Mouse (Mus musculus): ENCODE data around the gene Nkd1. TPM values are rescaled to one million over a fixed set of nuclear protein-coding genes. Genes with fewer than 3 reads are reported as not detected.
A peak's percentile ranks its signal among the peaks of the same experiment; 100 is the strongest.

Gene Nkd1
- polyA plus RNA-seq (2012; rRNA removed): 2.9 and 3.8 TPM in 2 replicates

DNA sequence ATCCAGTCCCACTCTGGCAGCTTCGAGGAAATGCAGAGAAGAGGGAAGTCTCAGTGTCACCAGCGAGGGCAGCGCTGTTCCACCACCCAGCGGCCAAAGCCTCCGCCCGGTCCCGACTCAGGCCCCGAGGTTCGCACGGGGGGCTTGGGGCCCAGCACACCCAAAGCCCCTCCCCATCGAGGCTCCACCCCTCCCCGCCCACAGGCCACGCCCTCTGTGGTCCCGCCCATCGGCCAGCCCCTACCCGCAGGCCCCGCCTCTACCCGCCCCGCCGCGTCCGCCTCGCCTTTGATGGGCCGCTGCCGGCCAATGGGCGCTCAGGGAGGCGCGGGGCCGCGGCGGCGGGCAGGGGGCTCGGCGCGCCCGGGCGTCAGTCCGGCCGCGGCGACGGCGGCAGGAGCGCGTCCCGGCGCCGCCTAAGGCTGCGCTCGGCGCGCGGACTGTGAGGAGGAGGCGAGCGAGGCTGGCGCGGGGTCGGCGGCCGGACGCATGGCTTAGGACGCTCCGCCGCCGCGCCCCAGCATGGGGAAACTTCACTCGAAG is at the start of gene Nkd1:
TSS of gene Nkd1 (plus strand) at position 370 of the 543 bp plus-strand sequence.
- H3K4me1 ChIP-seq (ENCODE audit: control insufficient read depth, insufficient read depth, low read length): peaks cover 10% of the 10 kb centered on the region
- H3K27ac ChIP-seq (ENCODE audit: control insufficient read depth, insufficient read depth, low read depth, low read length): no peak within 1 kb of the TSS
- no peaks in the 10 kb centered on the region; the same call in 1 of the 2 replicates for H3K27me3 ChIP-seq (ENCODE audit: control insufficient read depth, insufficient read depth, low read length)
- H3K4me3 ChIP-seq (ENCODE audit: control insufficient read depth, low read depth, low read length): peak within 1 kb of the TSS; percentile 91
- H3K36me3 ChIP-seq (ENCODE audit: control insufficient read depth, insufficient read depth, low read length): no peaks in the 10 kb centered on the region
- TF ChIP-seq POLR2A (IDR thresholded peaks at IDR 0.05; ENCODE audit: control insufficient read depth, low read depth, low read length) (peak; percentile 35; the same call in 1 of the 2 replicates), CTCF (IDR thresholded peaks at IDR 0.05; ENCODE audit: control insufficient read depth, insufficient read depth, insufficient replicate concordance, low read depth, low read length) (no peak)

GRCm38 (mm10) chr8:88481290-88481689 is 39.9 kb upstream of the Nkd1 start:
- no peak for TF ChIP-seq CTCF (IDR thresholded peaks at IDR 0.05; ENCODE audit: control insufficient read depth, insufficient read depth, insufficient replicate concordance, low read depth, low read length)
- no peak for TF ChIP-seq POLR2A (IDR thresholded peaks at IDR 0.05; ENCODE audit: control insufficient read depth, low read depth, low read length)
- H3K36me3 ChIP-seq (ENCODE audit: control insufficient read depth, insufficient read depth, low read length): no peaks in the 10 kb centered on the region
- H3K27me3 ChIP-seq (ENCODE audit: control insufficient read depth, insufficient read depth, low read length): no peaks in the 10 kb centered on the region
- H3K4me1 ChIP-seq (ENCODE audit: control insufficient read depth, insufficient read depth, low read length): no peaks in the 10 kb centered on the region
- H3K4me3 ChIP-seq (ENCODE audit: control insufficient read depth, low read depth, low read length): no peak overlapping the region
- no peak overlapping the region for H3K27ac ChIP-seq (ENCODE audit: control insufficient read depth, insufficient read depth, low read depth, low read length)

DNA sequence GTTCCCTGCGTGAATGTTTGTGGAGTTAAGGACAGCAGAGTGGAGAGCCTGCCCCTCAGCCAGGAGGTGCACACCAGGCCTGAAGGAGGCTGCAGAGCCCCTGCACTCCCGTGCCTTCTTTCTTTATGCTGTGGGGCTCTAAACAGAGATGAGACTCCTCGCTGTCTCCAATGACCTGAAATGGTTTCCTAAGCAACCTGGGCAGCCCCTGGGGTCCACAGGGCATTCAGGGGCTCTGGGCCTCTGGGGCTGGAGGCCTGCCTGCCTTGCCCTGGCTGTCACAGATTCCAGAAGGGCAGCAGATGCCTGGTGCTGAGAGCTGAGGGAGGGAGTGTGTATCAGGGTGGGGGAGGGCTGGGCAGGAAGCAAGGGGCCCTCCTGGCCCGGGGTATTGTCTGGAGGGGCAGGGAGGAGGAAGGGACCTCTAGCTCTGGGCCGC is 32.7 kb upstream of the Nkd1 start:
- H3K4me3 ChIP-seq (ENCODE audit: control insufficient read depth, low read depth, low read length): no peak overlapping the region

GRCm38 (mm10) chr8:88494076-88494475 is 27.1 kb upstream of the Nkd1 start:
- TF ChIP-seq POLR2A (IDR thresholded peaks at IDR 0.05; ENCODE audit: control insufficient read depth, low read depth, low read length): no peak
- TF ChIP-seq CTCF (IDR thresholded peaks at IDR 0.05; ENCODE audit: control insufficient read depth, insufficient read depth, insufficient replicate concordance, low read depth, low read length): no peak
- Histone ChIP-seq H3K4me3 (ENCODE audit: control insufficient read depth, low read depth, low read length) (no peak overlapping the region), H3K4me1 (ENCODE audit: control insufficient read depth, insufficient read depth, low read length) (no peaks in the 10 kb centered on the region), H3K27me3 (ENCODE audit: control insufficient read depth, insufficient read depth, low read length) (no peaks in the 10 kb centered on the region), H3K27ac (ENCODE audit: control insufficient read depth, insufficient read depth, low read depth, low read length) (no peak overlapping the region), H3K36me3 (ENCODE audit: control insufficient read depth, insufficient read depth, low read length) (no peaks in the 10 kb centered on the region)

More for the DNA sequence above, 32.7 kb upstream of the Nkd1 start:
- Histone ChIP-seq H3K4me1 (ENCODE audit: control insufficient read depth, insufficient read depth, low read length) (no peaks in the 10 kb centered on the region), H3K36me3 (ENCODE audit: control insufficient read depth, insufficient read depth, low read length) (no peaks in the 10 kb centered on the region), H3K27ac (ENCODE audit: control insufficient read depth, insufficient read depth, low read depth, low read length) (no peak overlapping the region), H3K27me3 (ENCODE audit: control insufficient read depth, insufficient read depth, low read length) (no peaks in the 10 kb centered on the region)
- TF ChIP-seq CTCF (IDR thresholded peaks at IDR 0.05; ENCODE audit: control insufficient read depth, insufficient read depth, insufficient replicate concordance, low read depth, low read length) (no peak), POLR2A (IDR thresholded peaks at IDR 0.05; ENCODE audit: control insufficient read depth, low read depth, low read length) (no peak)

DNA sequence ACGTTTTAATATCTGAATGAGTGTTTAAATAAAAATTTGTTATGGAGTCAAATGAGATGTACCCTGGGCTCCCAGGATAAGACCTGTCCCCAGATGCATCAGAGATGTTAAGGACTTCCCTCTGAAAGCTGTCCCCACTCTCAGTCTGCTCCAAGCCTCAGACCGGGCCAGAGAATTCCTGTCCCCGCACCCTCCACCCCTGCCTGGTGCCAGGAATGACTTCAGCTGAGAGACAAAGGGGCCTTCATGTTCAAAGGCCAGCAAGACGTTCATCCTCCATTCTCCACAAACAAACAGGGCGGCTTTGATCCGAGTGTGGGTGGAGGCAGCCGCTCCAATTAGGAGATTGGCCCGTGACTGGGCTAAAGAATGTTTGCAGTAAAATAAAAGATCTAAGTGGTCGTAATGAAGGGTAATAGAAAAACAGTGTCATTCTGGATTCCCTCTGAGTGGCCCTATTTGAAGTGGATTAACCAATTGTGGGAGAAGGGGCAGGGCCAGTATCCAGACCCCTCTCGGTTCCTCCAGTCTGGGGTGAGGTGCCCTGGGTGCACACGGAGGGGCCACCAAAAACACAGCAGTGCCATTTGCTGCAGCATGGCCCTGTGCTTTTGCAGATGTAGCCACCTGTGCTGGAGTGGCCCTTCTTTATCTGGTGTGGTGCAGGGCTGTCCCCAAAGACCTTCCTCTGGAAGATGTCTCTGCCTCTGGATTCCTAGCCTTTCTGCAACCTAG is 25.9 kb upstream of the Nkd1 start:
- TF ChIP-seq POLR2A (IDR thresholded peaks at IDR 0.05; ENCODE audit: control insufficient read depth, low read depth, low read length) (no peak), CTCF (IDR thresholded peaks at IDR 0.05; ENCODE audit: control insufficient read depth, insufficient read depth, insufficient replicate concordance, low read depth, low read length) (no peak)
- H3K27me3 ChIP-seq (ENCODE audit: control insufficient read depth, insufficient read depth, low read length): no peaks in the 10 kb centered on the region
- no peak overlapping the region for H3K27ac ChIP-seq (ENCODE audit: control insufficient read depth, insufficient read depth, low read depth, low read length)

GRCm38 (mm10) chr8:88502143-88502542 is 19.0 kb upstream of the Nkd1 start:
- Histone ChIP-seq H3K36me3 (ENCODE audit: control insufficient read depth, insufficient read depth, low read length) (no peaks in the 10 kb centered on the region), H3K4me1 (ENCODE audit: control insufficient read depth, insufficient read depth, low read length) (no peaks in the 10 kb centered on the region), H3K4me3 (ENCODE audit: control insufficient read depth, low read depth, low read length) (no peak overlapping the region), H3K27me3 (ENCODE audit: control insufficient read depth, insufficient read depth, low read length) (no peaks in the 10 kb centered on the region), H3K27ac (ENCODE audit: control insufficient read depth, insufficient read depth, low read depth, low read length) (no peak overlapping the region)
- TF ChIP-seq POLR2A (IDR thresholded peaks at IDR 0.05; ENCODE audit: control insufficient read depth, low read depth, low read length): no peak

More for the DNA sequence above, 25.9 kb upstream of the Nkd1 start:
- no peaks in the 10 kb centered on the region for H3K36me3 ChIP-seq (ENCODE audit: control insufficient read depth, insufficient read depth, low read length)
- no peaks in the 10 kb centered on the region for H3K4me1 ChIP-seq (ENCODE audit: control insufficient read depth, insufficient read depth, low read length)
- H3K4me3 ChIP-seq (ENCODE audit: control insufficient read depth, low read depth, low read length): no peak overlapping the region

- Histone ChIP-seq H3K36me3 (ENCODE audit: control insufficient read depth, insufficient read depth, low read length) (no peaks in the 10 kb centered on the region), H3K4me3 (ENCODE audit: control insufficient read depth, low read depth, low read length) (no peak overlapping the region), H3K27me3 (ENCODE audit: control insufficient read depth, insufficient read depth, low read length) (no peaks in the 10 kb centered on the region), H3K4me1 (ENCODE audit: control insufficient read depth, insufficient read depth, low read length) (no peaks in the 10 kb centered on the region), H3K27ac (ENCODE audit: control insufficient read depth, insufficient read depth, low read depth, low read length) (no peak overlapping the region)
- TF ChIP-seq CTCF (IDR thresholded peaks at IDR 0.05; ENCODE audit: control insufficient read depth, insufficient read depth, insufficient replicate concordance, low read depth, low read length) (no peak), POLR2A (IDR thresholded peaks at IDR 0.05; ENCODE audit: control insufficient read depth, low read depth, low read length) (no peak)
Observed at GRCm38 (mm10) chr8:88506981-88507380, 14.2 kb upstream of the Nkd1 start.
